Mouse (Mus musculus) heart, postnatal 4 days (tissue): ENCODE results near the gene Mtcl1. TPM values are rescaled to one million over a fixed set of nuclear protein-coding genes. Genes with fewer than 3 reads are reported as not detected.

ENCODE experiments used
- DNase-seq: peaks from one replicate; pipeline ENCODE4 v3.0.0; 2021
- total RNA-seq, 2 experiments: library from RNA; stranded (reverse); gene quantifications; 2 replicates each; pipeline ENCODE4 v1.2.3; 2021

Mtcl1 gene
- total RNA-seq, result 1 to 10 TPM; 4.9 to 5.4 TPM

GRCm38 (mm10) chr17:66449460-66450341 lies at the start of gene Mtcl1:
Mtcl1 (minus strand) TSS chr17:66449750.
- DNase-seq, result peak; percentile 73

GRCm38 (mm10) chr17:66498598-66498997 lies 49.0 kb upstream of the Mtcl1 start:
- DNase-seq, result no peak

GRCm38 (mm10) chr17:66496589-66496988 lies 47.0 kb upstream of the Mtcl1 start:
- no peak for DNase-seq

GRCm38 (mm10) chr17:66490022-66490601 lies 40.6 kb upstream of the Mtcl1 start:
- DNase-seq, result peak; percentile 60

GRCm38 (mm10) chr17:66486576-66486975 lies 37.0 kb upstream of the Mtcl1 start:
- DNase-seq, result no peak

- DNase-seq, result peak; percentile 84
Observed at GRCm38 (mm10) chr17:66485742-66486141, 36.2 kb upstream of the Mtcl1 start.

- no peak for DNase-seq
Observed at GRCm38 (mm10) chr17:66484965-66485364, 35.4 kb upstream of the Mtcl1 start.

GRCm38 (mm10) chr17:66483651-66484454 lies 34.3 kb upstream of the Mtcl1 start:
- DNase-seq, result no peak

GRCm38 (mm10) chr17:66481295-66481694 lies 31.7 kb upstream of the Mtcl1 start:
- no peak for DNase-seq

GRCm38 (mm10) chr17:66480491-66481278 lies 31.1 kb upstream of the Mtcl1 start:
- DNase-seq, result no peak

- peak; percentile 22 for DNase-seq
Observed at GRCm38 (mm10) chr17:66479813-66480490, 30.4 kb upstream of the Mtcl1 start.

GRCm38 (mm10) chr17:66479311-66479710 lies 29.8 kb upstream of the Mtcl1 start:
- DNase-seq, result no peak

GRCm38 (mm10) chr17:66473205-66473604 lies 23.7 kb upstream of the Mtcl1 start:
- no peak for DNase-seq

GRCm38 (mm10) chr17:66471775-66472174 lies 22.2 kb upstream of the Mtcl1 start:
- DNase-seq, result no peak

- DNase-seq, result no peak
Observed at GRCm38 (mm10) chr17:66471252-66471651, 21.7 kb upstream of the Mtcl1 start.

- DNase-seq, result no peak
Observed at GRCm38 (mm10) chr17:66470020-66470419, 20.5 kb upstream of the Mtcl1 start.

GRCm38 (mm10) chr17:66457278-66457677 lies 7.7 kb upstream of the Mtcl1 start:
- no peak for DNase-seq

GRCm38 (mm10) chr17:66451143-66451542 lies 1.6 kb upstream of the Mtcl1 start:
- DNase-seq, result peak; percentile 92

GRCm38 (mm10) chr17:66450526-66451070 lies 1.0 kb upstream of the Mtcl1 start:
- no peak for DNase-seq

- DNase-seq, result peak; percentile 64
Observed at GRCm38 (mm10) chr17:66448421-66449405, 837 bp downstream of the Mtcl1 start.
